Mouse (Mus musculus) spleen, postnatal 36 days (tissue): ENCODE measurements around the gene 9930111J21Rik2.
"Not testable (repeated sequence)": the region's sequence is repeated elsewhere in the genome, so short reads cannot be mapped to it uniquely, and the experiment has no call there.

Experiments used
- DNase-seq, 2 experiments: peaks; one replicate each; pipeline ENCODE4 v3.0.0; 2022; ENCODE audit warnings: low spot score in 2 of 2, mixed read lengths in 1 of 2

The 9930111J21Rik2 gene

GRCm38 (mm10) chr11:48974686-48975085 lies 76.4 kb downstream of the 9930111J21Rik2 start:
- DNase-seq = not testable (repeated sequence)
